ENCODE assay signal across 9 mouse cellular contexts in genomic region chr3:152942985-152943384, GRCm38 (mm10). TPM values are rescaled to one million over a fixed set of nuclear protein-coding genes. Genes with fewer than 3 reads are reported as not detected.
DNase-seq lines count a peak whose midpoint lies in the region; ATAC-seq and TF ChIP-seq lines count a peak whose summit lies in the region.
"Had no signal": no experiment of that assay in that cellular context is flagged by ENCODE, and none has a peak within 500 bp of the region (broad histone marks: within the 10 kb centered on the region; RNA-seq: fewer than 3 reads in every experiment).

No protein-coding gene starts in this region.

- H3K9ac ChIP-seq in midbrain, embryonic 15.5 days = no peak overlapping the region
- H3K9ac ChIP-seq in embryonic facial prominence, embryonic 15.5 days = no peak overlapping the region
- H3K9ac ChIP-seq in lung, postnatal 0 days (replicated peaks; ENCODE audit: low read depth) = no peak overlapping the region
- H3K9ac ChIP-seq: hindbrain, embryonic 15.5 days had no signal

- no peaks in the 10 kb centered on the region for H3K36me3 ChIP-seq in midbrain, embryonic 10.5 days
- no peaks in the 10 kb centered on the region for H3K36me3 ChIP-seq in midbrain, embryonic 15.5 days (replicated peaks)
- H3K36me3 ChIP-seq in embryonic facial prominence, embryonic 15.5 days = no peaks in the 10 kb centered on the region
- no peaks in the 10 kb centered on the region for H3K36me3 ChIP-seq in lung, postnatal 0 days (ENCODE audit: insufficient read depth, low read length)
- H3K36me3 ChIP-seq: hindbrain, embryonic 15.5 days had no signal

- H3K27me3 ChIP-seq in midbrain, embryonic 10.5 days (ENCODE audit: low read depth, poor library complexity, severe bottlenecking) = no peaks in the 10 kb centered on the region
- no peaks in the 10 kb centered on the region for H3K27me3 ChIP-seq in midbrain, embryonic 15.5 days (replicated peaks)
- H3K27me3 ChIP-seq in embryonic facial prominence, embryonic 15.5 days = no peaks in the 10 kb centered on the region
- no peaks in the 10 kb centered on the region for H3K27me3 ChIP-seq in lung, postnatal 0 days (replicated peaks; ENCODE audit: insufficient read depth, low read length)
- H3K27me3 ChIP-seq: hindbrain, embryonic 15.5 days had no signal

- H3K27ac ChIP-seq in midbrain, embryonic 10.5 days (replicated peaks) = peak overlapping the region; percentile 17; the same call in 1 of the 2 replicates
- no peak overlapping the region for H3K27ac ChIP-seq in midbrain, embryonic 15.5 days
- H3K27ac ChIP-seq in embryonic facial prominence, embryonic 15.5 days (replicated peaks) = no peak overlapping the region
- no peak overlapping the region for H3K27ac ChIP-seq in lung, postnatal 0 days (ENCODE audit: low read length)
- H3K27ac ChIP-seq: hindbrain, embryonic 15.5 days had no signal

- no peak for TF ChIP-seq EP300 in lung, postnatal 0 days (IDR thresholded peaks at IDR 0.05)

- 69% methylated on average over 11 of the region's 11 CpGs for WGBS in midbrain, embryonic 10.5 days
- WGBS in midbrain, embryonic 15.5 days = 55% methylated on average over 11 of the region's 11 CpGs
- 62% methylated on average over 11 of the region's 11 CpGs for WGBS in embryonic facial prominence, embryonic 15.5 days
- 55% methylated on average over 11 of the region's 11 CpGs for WGBS in lung, postnatal 0 days

- no peak overlapping the region for H3K4me2 ChIP-seq in midbrain, embryonic 15.5 days
- 0 out of 2 replicates have a peak overlapping the region, but pooled peaks have one; percentile 12 for H3K4me2 ChIP-seq in embryonic facial prominence, embryonic 15.5 days (replicated peaks)
- H3K4me2 ChIP-seq in lung, postnatal 0 days (replicated peaks; ENCODE audit: low read depth, low read length) = no peak overlapping the region
- H3K4me2 ChIP-seq: hindbrain, embryonic 15.5 days had no signal

- ATAC-seq in midbrain, embryonic 15.5 days (replicated peaks) = no peak
- ATAC-seq in embryonic facial prominence, embryonic 15.5 days (ENCODE audit: insufficient number of reproducible peaks, low FRiP score, low TSS enrichment, low read depth) = no peak; the same call in 1 of the 2 replicates
- peak; percentile 69 for ATAC-seq in lung, postnatal 0 days

- no peaks in the 10 kb centered on the region for H3K9me3 ChIP-seq in midbrain, embryonic 10.5 days (replicated peaks)
- no peaks in the 10 kb centered on the region for H3K9me3 ChIP-seq in midbrain, embryonic 15.5 days
- H3K9me3 ChIP-seq in embryonic facial prominence, embryonic 15.5 days (replicated peaks) = no peaks in the 10 kb centered on the region
- no peaks in the 10 kb centered on the region for H3K9me3 ChIP-seq in lung, postnatal 0 days (ENCODE audit: low read length)
- H3K9me3 ChIP-seq: hindbrain, embryonic 15.5 days had no signal

- H3K4me1 ChIP-seq in midbrain, embryonic 10.5 days = peaks cover 27% of the 10 kb centered on the region
- H3K4me1 ChIP-seq in midbrain, embryonic 15.5 days = peaks cover 5% of the 10 kb centered on the region; the same call in 1 of the 2 replicates
- no peaks in the 10 kb centered on the region for H3K4me1 ChIP-seq in embryonic facial prominence, embryonic 15.5 days
- H3K4me1 ChIP-seq in lung, postnatal 0 days (ENCODE audit: insufficient read depth, low read depth, low read length) = no peaks in the 10 kb centered on the region

- TF ChIP-seq CTCF in lung, postnatal 0 days (IDR thresholded peaks at IDR 0.05) = no peak

- DNase-seq in midbrain, embryonic 10.5 days (ENCODE audit: low spot score) = peak; percentile 22
- DNase-seq in lung, postnatal 0 days (ENCODE audit: low spot score) = peak; percentile 60
- peak; percentile 81 to 82 for DNase-seq in thymus, postnatal 10 days (ENCODE audit: low spot score in 2 of 2)
- no peak for DNase-seq in frontal cortex, postnatal 14 days (ENCODE audit: low spot score in 2 of 2)
- DNase-seq in frontal cortex, adult 2 months (ENCODE audit: extremely low spot score in 1 of 2, low spot score in 1 of 2) = no peak
- no peak for DNase-seq in adipocyte (ENCODE audit: low spot score)

- no peak overlapping the region for H3K4me3 ChIP-seq in midbrain, embryonic 10.5 days
- H3K4me3 ChIP-seq in midbrain, embryonic 15.5 days = no peak overlapping the region
- no peak overlapping the region for H3K4me3 ChIP-seq in embryonic facial prominence, embryonic 15.5 days (replicated peaks)
- no peak overlapping the region for H3K4me3 ChIP-seq in lung, postnatal 0 days (ENCODE audit: low read depth, low read length)
- H3K4me3 ChIP-seq: hindbrain, embryonic 15.5 days had no signal

RNA-seq across cellular contexts. Expression of gene St6galnac5, which starts 39.1 kb away (rescaled TPM):
- polyA plus RNA-seq in midbrain, embryonic 10.5 days (2016; fragmentation: Nextera tagmentation; extraction: Ambion mirVana) = 1.5 and 1.8 TPM in 2 replicates
- polyA plus RNA-seq in midbrain, embryonic 15.5 days (2015; fragmentation: Nextera tagmentation; extraction: Ambion mirVana) = 26.7 and 27.8 TPM in 2 replicates
- 1.9 and 2.0 TPM in 2 replicates for polyA plus RNA-seq in embryonic facial prominence, embryonic 15.5 days (2015; fragmentation: Nextera tagmentation; extraction: Ambion mirVana)
- polyA plus RNA-seq in lung, postnatal 0 days (2015; fragmentation: Nextera tagmentation; extraction: Ambion mirVana) = 2.4 and 2.5 TPM in 2 replicates
- polyA plus RNA-seq in frontal cortex, adult 2 months (2012; rRNA removed) = 26.9 and 37.7 TPM in 2 replicates

Comparison
In these comparisons a context has a peak if more than half of its experiments do, and no peak if none do; other contexts are left out.
1. DNase-seq: peak in midbrain, embryonic 10.5 days (single experiment), lung, postnatal 0 days (single experiment) and thymus, postnatal 10 days (2 of 2); none in frontal cortex, postnatal 14 days (0 of 2), frontal cortex, adult 2 months (0 of 2) and adipocyte (single experiment).